Mouse (Mus musculus) forebrain, embryonic 12.5 days (tissue): Measurements from ENCODE around the gene Maff. TPM values are rescaled to one million over a fixed set of nuclear protein-coding genes. Genes with fewer than 3 reads are reported as not detected.

Experiments
- ATAC-seq: fragments of 200-750 bp; cut with Nextera tagmentation; 2 replicates; pipeline ENCODE4 v1.8.0; 2017; ENCODE audit warnings: moderate TSS enrichment; ENCODE audit not compliant: low FRiP score
- H3K27ac ChIP-seq: fragments of 300-500 bp; sonication (generic); 2 replicates; pipeline ENCODE4 v1.5.1; 2016; ENCODE audit warnings: mild to moderate bottlenecking
- H3K27me3 ChIP-seq: fragments of 300-500 bp; sonication (generic); 2 replicates; pipeline ENCODE4 v1.6.1; 2016; ENCODE audit warnings: mild to moderate bottlenecking
- H3K36me3 ChIP-seq: fragments of 300-500 bp; sonication (generic); replicated peaks from 2 replicates; pipeline ENCODE4 v1.6.1; 2016; ENCODE audit warnings: mild to moderate bottlenecking
- H3K4me1 ChIP-seq: fragments of 300-500 bp; sonication (generic); 2 replicates; pipeline ENCODE4 v1.6.1; 2016
- H3K4me2 ChIP-seq: fragments of 300-500 bp; sonication (generic); 2 replicates; pipeline ENCODE4 v1.6.1; 2016; ENCODE audit warnings: mild to moderate bottlenecking, moderate library complexity
- H3K4me3 ChIP-seq: fragments of 300-500 bp; sonication (generic); replicated peaks from 2 replicates; pipeline ENCODE4 v1.5.1; 2016; ENCODE audit warnings: mild to moderate bottlenecking
- H3K9ac ChIP-seq: fragments of 300-500 bp; sonication (generic); 2 replicates; pipeline ENCODE4 v1.6.1; 2016; ENCODE audit warnings: mild to moderate bottlenecking
- H3K9me3 ChIP-seq: fragments of 300-500 bp; sonication (generic); 2 replicates; pipeline ENCODE4 v1.6.1; 2016
- WGBS: fragments of 180-500 bp; shearing (Covaris S2); methylation state at CpG from one replicate; pipeline ENCODE4 v1.1.7; 2016; 5-methylcytosine and 5-hydroxymethylcytosine counted together
- polyA plus RNA-seq: library from polyadenylated mRNA; unstranded; fragments of >200 nt; fragmentation: Nextera tagmentation; extraction: Ambion mirVana; gene quantifications from 2 replicates; pipeline ENCODE4 v1.2.1, GENCODE M21; 2016

Maff gene
- polyA plus RNA-seq, 1 experiment from 2014 or later = 2.0 TPM

DNA sequence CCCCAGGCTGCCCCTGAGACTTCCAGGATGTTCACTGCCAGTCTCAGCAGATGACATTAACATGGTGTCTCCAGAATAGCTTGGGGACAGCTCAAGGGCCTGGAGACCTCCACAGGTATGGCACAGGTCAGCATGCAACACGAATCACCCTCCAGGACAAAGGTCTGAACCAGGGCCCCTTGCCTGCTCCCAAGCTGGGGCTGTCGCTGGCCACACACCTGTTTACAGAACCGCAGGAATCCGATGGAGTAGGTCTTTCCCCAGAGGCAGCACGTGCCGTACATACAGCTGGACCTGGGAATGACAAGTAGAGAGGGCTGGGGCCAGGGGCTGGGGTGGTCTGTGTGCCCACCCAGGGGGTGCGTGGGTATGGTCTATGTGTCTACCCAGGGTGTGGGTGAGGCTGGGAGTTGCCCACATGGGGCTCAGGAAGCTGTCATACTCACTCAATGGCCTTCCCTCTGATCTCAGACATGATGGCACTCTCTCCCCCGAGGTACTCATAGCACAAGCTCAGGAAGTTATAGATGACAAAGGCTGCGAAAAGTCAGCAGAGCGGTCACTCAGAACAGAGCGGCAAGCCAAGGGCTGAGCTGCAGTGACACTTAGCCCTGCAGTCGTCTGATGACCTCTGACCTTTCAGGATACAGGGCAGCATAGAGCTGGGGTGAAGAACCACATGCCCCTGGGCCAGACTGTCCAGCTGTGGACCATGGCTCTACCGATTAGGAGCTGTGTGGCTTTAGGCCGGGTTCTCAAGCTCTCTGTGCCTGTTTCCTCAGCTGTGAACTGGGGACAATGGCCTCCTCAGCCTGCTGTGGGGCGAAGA, 23.2 kb downstream of the Maff start:
- Histone ChIP-seq H3K4me3 (no peak overlapping the region), H3K36me3 (peaks cover 75% of the 10 kb centered on the region), H3K4me2 (no peak overlapping the region), H3K9ac (no peak overlapping the region), H3K27me3 (no peaks in the 10 kb centered on the region), H3K9me3 (no peaks in the 10 kb centered on the region), H3K4me1 (0 out of 2 replicates have a peak, but pooled peaks cover under 1% of the 10 kb centered on the region), H3K27ac (no peak overlapping the region)
- WGBS = 80% methylated on average over 15 of the region's 15 CpGs
- ATAC-seq = no peak

DNA sequence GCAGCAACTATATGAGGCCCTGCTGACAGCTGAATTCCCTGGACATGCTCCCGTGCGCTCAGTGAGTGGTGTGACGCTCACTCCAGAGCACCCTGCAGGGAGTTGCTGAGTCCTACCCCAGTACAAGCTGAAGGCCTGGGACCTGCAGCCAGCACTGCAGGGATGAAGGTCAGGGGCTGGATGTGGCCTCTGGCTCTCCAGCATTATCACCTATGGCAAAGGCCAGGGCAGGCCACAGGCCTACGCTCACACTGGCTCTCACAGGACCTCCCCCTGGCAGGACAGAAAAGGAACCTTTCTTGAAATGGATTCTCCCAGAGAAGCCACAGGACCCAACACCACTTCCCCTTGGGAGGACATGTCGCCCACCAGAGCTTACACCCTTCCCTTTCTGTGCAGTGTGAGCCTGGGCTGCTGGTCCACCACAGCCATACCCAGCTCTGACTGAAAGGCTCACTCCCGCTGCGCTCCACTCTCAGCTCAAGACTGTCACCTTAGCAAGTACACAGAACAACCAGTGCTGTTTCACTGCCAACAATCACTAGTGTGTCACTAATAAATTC, 23.9 kb downstream of the Maff start:
- no peak overlapping the region for H3K4me2 ChIP-seq
- H3K27ac ChIP-seq = no peak overlapping the region
- no peaks in the 10 kb centered on the region for H3K27me3 ChIP-seq
- no peak for ATAC-seq
- H3K4me3 ChIP-seq = no peak overlapping the region
- 78% methylated on average over 7 of the region's 7 CpGs for WGBS
- H3K9me3 ChIP-seq = no peaks in the 10 kb centered on the region
- H3K4me1 ChIP-seq = 0 out of 2 replicates have a peak, but pooled peaks cover 5% of the 10 kb centered on the region
- H3K9ac ChIP-seq = no peak overlapping the region
- H3K36me3 ChIP-seq = peaks cover 69% of the 10 kb centered on the region

- Histone ChIP-seq H3K27ac (no peak overlapping the region), H3K36me3 (peaks cover 64% of the 10 kb centered on the region)
These were observed 28.3 kb downstream of the Maff start for GRCm38 (mm10) chr15:79374760-79375159.

DNA sequence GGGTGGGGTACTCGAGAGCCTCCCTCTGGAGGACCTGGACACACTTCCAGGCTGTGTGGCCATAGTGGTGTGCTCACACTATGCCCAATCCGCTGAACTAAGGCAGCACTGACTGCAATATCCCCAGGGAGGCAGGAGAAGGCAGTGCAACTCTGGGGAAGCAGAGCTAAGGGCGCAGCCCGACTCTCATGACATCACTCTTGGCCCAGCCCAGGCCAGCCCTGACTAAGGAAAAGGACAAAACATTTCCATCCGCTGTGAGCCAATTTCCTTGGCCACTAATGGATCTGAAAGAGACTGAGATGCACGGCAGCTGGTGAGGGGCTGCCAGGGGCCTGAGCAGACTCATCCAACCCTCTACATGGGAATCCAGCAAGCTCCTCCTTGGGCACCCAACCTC, 31.3 kb downstream of the Maff start:
- Histone ChIP-seq H3K4me3 (no peak overlapping the region), H3K9ac (no peak overlapping the region), H3K36me3 (peaks cover 45% of the 10 kb centered on the region), H3K27me3 (no peaks in the 10 kb centered on the region), H3K4me2 (no peak overlapping the region), H3K27ac (no peak overlapping the region), H3K9me3 (no peaks in the 10 kb centered on the region), H3K4me1 (peaks cover 12% of the 10 kb centered on the region; the same call in 1 of the 2 replicates)
- 95% methylated on average over 6 of the region's 6 CpGs for WGBS
- no peak for ATAC-seq

More at GRCm38 (mm10) chr15:79374760-79375159, 28.3 kb downstream of the Maff start:
- H3K9ac ChIP-seq = no peak overlapping the region
- no peaks in the 10 kb centered on the region for H3K9me3 ChIP-seq
- ATAC-seq = no peak
- 59% methylated on average over 3 of the region's 3 CpGs for WGBS
- 0 out of 2 replicates have a peak, but pooled peaks cover 5% of the 10 kb centered on the region for H3K4me1 ChIP-seq
- no peaks in the 10 kb centered on the region for H3K27me3 ChIP-seq
- H3K4me2 ChIP-seq = no peak overlapping the region
- no peak overlapping the region for H3K4me3 ChIP-seq

DNA sequence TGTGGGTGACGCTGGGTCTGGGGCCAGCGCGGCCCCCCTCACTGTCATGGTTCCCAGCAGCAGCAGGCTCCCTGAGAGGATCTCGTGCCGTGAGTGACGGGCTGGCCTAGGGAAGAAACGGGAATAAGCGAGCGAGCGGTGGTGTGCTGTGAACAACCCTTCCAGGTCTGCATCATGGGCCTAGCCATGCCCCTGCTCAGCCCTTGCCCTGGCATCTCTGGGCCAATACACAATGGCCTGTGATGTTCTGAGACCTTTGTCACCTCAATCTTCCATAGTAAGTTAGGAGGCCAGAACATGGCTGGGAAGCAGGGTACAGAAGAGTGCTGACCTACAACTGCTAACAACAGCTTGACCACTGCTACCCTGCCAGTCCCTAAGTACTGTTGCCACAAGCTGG, 32.2 kb downstream of the Maff start:
- Histone ChIP-seq H3K4me3 (no peak overlapping the region), H3K4me1 (peaks cover 12% of the 10 kb centered on the region; the same call in 1 of the 2 replicates), H3K4me2 (no peak overlapping the region), H3K9ac (no peak overlapping the region), H3K36me3 (peaks cover 37% of the 10 kb centered on the region), H3K9me3 (no peaks in the 10 kb centered on the region), H3K27me3 (no peaks in the 10 kb centered on the region), H3K27ac (no peak overlapping the region)
- no peak for ATAC-seq
- WGBS = 92% methylated on average over 10 of the region's 10 CpGs

DNA sequence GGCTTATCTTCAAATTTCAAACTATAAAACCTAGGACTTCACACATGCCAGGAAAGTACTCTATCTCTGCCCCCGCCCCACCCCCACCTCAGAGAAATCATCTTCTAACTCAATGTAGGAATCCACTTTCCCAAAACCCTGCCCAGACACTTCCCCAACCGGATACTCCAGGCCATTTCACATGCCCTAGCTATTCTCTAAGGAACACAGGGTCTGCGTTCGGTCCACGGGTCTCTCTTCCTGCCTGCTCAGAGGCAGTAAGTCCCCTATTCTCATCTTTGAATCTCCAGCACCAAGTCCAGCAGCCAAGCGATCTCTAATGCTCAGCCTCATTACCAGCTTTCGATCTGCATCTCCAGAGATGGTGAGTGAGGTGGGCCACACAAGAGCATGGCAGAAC, 33.2 kb downstream of the Maff start:
- 92% methylated on average over 7 of the region's 7 CpGs for WGBS
- ATAC-seq = no peak
- Histone ChIP-seq H3K4me3 (no peak overlapping the region), H3K9me3 (no peaks in the 10 kb centered on the region), H3K27ac (no peak overlapping the region), H3K36me3 (peaks cover 28% of the 10 kb centered on the region), H3K4me2 (no peak overlapping the region), H3K9ac (no peak overlapping the region), H3K27me3 (no peaks in the 10 kb centered on the region), H3K4me1 (peaks cover 12% of the 10 kb centered on the region; the same call in 1 of the 2 replicates)

DNA sequence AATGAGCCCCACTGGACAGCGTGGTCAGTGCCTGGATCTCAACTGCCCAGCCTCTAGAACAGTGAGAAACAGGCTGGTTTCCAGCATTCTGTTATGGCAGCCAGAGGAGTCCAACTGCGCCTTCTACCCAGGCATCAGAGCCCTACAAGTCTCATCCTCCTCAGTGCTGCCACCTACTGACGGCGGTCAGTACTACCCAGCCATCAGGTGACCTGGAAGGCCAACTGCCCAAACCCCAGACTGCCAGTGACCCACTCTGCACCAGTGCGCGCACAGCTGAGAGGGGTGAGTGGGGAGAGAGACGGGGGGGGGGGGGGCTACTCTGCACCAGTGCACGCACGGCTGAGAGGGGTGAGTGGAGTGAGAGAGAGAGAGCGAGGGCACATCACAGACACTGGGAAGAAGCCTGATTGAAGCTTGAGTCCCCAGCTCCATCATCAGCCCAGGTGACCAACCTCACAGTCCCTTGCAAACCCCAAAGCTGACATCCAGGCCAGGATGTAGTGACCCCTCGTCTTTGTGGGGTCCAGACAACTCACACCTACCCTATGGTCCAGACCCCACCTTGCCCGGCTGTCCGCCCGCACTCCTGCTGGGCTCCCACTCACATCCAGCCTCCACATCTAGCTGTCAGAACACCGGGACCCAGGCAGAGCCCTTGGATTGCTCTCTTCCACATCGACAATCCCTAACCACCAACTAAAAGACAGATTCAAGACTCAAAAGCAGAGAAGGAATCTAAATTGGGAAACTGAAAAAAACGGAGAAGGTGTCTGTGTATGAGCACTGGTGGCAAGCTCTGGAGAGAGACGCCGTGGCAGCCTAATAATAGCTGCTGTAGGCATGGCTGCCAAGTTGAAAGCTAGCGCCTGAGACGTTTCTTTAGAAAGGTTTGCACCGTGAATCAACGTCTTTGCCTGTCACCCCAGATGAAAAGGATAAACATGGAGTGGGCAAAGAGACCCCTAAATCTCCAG, 34.3 kb downstream of the Maff start:
- no peaks in the 10 kb centered on the region for H3K27me3 ChIP-seq
- H3K4me2 ChIP-seq = no peak overlapping the region
- peaks cover 7% of the 10 kb centered on the region; the same call in 1 of the 2 replicates for H3K4me1 ChIP-seq
- no peak overlapping the region for H3K27ac ChIP-seq
- 55% methylated on average over 23 of the region's 23 CpGs for WGBS
- H3K9me3 ChIP-seq = no peaks in the 10 kb centered on the region
- no peak for ATAC-seq
- H3K4me3 ChIP-seq = no peak overlapping the region
- no peak overlapping the region for H3K9ac ChIP-seq
- H3K36me3 ChIP-seq = peaks cover 24% of the 10 kb centered on the region

DNA sequence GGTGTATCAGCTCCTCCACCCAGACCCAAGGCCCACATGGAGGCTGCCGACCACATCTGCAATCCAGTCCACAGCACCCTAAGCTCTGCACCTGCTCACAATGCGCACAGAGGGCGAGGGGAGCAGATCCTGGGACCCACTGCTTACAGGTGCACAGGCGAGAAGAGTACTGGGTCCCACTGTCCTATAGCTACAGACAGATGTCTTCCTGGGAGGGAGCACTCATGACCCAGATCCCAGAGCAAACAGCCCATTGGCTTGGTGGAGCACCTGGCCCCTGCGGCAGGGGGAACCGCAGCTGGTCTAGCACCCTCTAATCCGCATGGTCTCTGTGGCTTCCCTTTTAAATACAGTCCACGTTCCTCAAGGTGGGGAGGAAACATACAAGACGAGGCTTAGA, 35.2 kb downstream of the Maff start:
- WGBS = 90% methylated on average over 9 of the region's 9 CpGs
- no peak overlapping the region for H3K9ac ChIP-seq
- no peak overlapping the region for H3K4me2 ChIP-seq
- H3K36me3 ChIP-seq = peaks cover 17% of the 10 kb centered on the region
- no peak for ATAC-seq
- H3K27me3 ChIP-seq = no peaks in the 10 kb centered on the region
- no peak overlapping the region for H3K27ac ChIP-seq
- no peaks in the 10 kb centered on the region for H3K9me3 ChIP-seq
- peaks cover 7% of the 10 kb centered on the region; the same call in 1 of the 2 replicates for H3K4me1 ChIP-seq
- H3K4me3 ChIP-seq = no peak overlapping the region

DNA sequence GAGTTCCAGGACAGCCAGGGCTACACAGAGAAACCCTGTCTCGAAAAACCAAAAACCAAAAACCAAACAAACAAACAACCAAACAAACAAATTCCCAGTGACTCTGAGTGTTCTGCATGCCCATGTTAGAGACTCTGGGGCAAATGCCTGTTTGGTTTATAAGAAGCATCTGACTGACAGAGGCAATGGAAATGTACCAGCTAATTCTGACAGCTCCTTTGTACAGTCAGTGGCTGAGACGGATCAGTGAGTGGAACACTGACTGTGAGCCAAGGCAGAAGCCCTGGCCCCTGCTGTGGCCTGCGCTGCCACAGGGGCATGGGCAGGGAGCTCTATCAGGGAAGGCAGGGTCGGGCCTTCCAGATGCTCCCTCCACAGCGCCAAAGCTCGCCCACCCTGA, 40.7 kb downstream of the Maff start:
- Histone ChIP-seq H3K36me3 (no peaks in the 10 kb centered on the region), H3K4me2 (no peak overlapping the region), H3K4me1 (peaks cover 9% of the 10 kb centered on the region; the same call in 1 of the 2 replicates), H3K9ac (no peak overlapping the region), H3K27me3 (no peaks in the 10 kb centered on the region), H3K4me3 (no peak overlapping the region), H3K27ac (no peak overlapping the region), H3K9me3 (no peaks in the 10 kb centered on the region)
- ATAC-seq = no peak
- WGBS = 76% methylated on average over 6 of the region's 6 CpGs

- no peak for ATAC-seq
- Histone ChIP-seq H3K4me3 (no peak overlapping the region), H3K4me2 (no peak overlapping the region), H3K4me1 (peaks cover 13% of the 10 kb centered on the region; the same call in 1 of the 2 replicates), H3K9ac (no peak overlapping the region), H3K9me3 (no peaks in the 10 kb centered on the region), H3K27ac (no peak overlapping the region), H3K27me3 (no peaks in the 10 kb centered on the region), H3K36me3 (no peaks in the 10 kb centered on the region)
- WGBS = 89% methylated on average over 7 of the region's 7 CpGs
These were observed 41.2 kb downstream of the Maff start for GRCm38 (mm10) chr15:79387611-79388010.

- Histone ChIP-seq H3K4me2 (no peak overlapping the region), H3K27ac (no peak overlapping the region), H3K27me3 (no peaks in the 10 kb centered on the region), H3K4me1 (peaks cover 16% of the 10 kb centered on the region; the same call in 1 of the 2 replicates), H3K9me3 (no peaks in the 10 kb centered on the region), H3K4me3 (no peak overlapping the region), H3K9ac (no peak overlapping the region), H3K36me3 (no peaks in the 10 kb centered on the region)
- no peak for ATAC-seq
- 90% methylated on average over 6 of the region's 6 CpGs for WGBS
These were observed 41.8 kb downstream of the Maff start for GRCm38 (mm10) chr15:79388171-79388570.

DNA sequence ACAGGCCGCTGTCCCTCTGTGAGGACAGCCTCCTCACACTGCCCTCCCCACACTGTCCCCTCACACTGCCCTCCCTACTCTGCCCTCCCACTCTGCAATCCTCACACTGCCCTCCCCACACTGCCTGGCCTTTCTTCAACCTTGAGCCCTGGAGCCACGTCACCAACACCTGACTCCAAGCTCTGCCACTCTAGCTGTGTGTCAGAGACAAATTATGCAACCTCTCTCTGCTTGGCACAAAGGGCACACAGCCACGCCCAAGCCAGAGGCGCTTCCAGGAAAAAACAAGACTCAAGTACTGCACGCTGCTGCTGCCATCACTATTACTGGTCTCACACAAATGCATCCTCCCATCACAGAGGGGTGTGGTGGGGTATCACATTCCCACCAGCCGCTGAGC, 44.0 kb downstream of the Maff start:
- no peak overlapping the region for H3K4me2 ChIP-seq
- no peaks in the 10 kb centered on the region for H3K27me3 ChIP-seq
- no peak overlapping the region for H3K4me3 ChIP-seq
- H3K27ac ChIP-seq = no peak overlapping the region
- H3K9ac ChIP-seq = no peak overlapping the region
- 87% methylated on average over 6 of the region's 6 CpGs for WGBS
- no peak for ATAC-seq
- no peaks in the 10 kb centered on the region for H3K9me3 ChIP-seq
- H3K36me3 ChIP-seq = no peaks in the 10 kb centered on the region
- H3K4me1 ChIP-seq = peaks cover 30% of the 10 kb centered on the region
